Mouse (Mus musculus) spleen, adult 2 months (tissue): ENCODE data around the gene Impg1. TPM values are rescaled to one million over a fixed set of nuclear protein-coding genes. Genes with fewer than 3 reads are reported as not detected.

Source experiments
- DNase-seq, 2 experiments: peaks; one replicate each; pipeline versions ENCODE4 v3.0.0 to v3.0.0-alpha.2; 2012 to 2021; ENCODE audit warnings: low spot score in 2 of 2, low read depth in 1 of 2
- H3K27ac ChIP-seq: fragments of 200-500 bp; 2 replicates; pipeline ENCODE4 v1.5.1; 2012; ENCODE audit warnings: low read length, inconsistent platforms; ENCODE audit not compliant: insufficient read depth
- H3K27me3 ChIP-seq: fragments of 200-500 bp; 2 replicates; pipeline ENCODE4 v1.6.1; 2012; ENCODE audit warnings: mild to moderate bottlenecking, moderate library complexity, low read length, inconsistent platforms; ENCODE audit not compliant: control insufficient read depth, insufficient read depth
- H3K36me3 ChIP-seq: fragments of 200-500 bp; 2 replicates; pipeline ENCODE4 v1.6.1; 2012; ENCODE audit warnings: mild to moderate bottlenecking, low read length, inconsistent platforms; ENCODE audit not compliant: control insufficient read depth, insufficient read depth
- H3K4me1 ChIP-seq: fragments of 200-500 bp; 2 replicates; pipeline ENCODE4 v1.6.1; 2011; ENCODE audit warnings: inconsistent platforms; ENCODE audit not compliant: control insufficient read depth, insufficient read depth, insufficient read length
- H3K4me3 ChIP-seq: fragments of 200-500 bp; 2 replicates; pipeline ENCODE4 v1.5.1; 2011; ENCODE audit warnings: mild to moderate bottlenecking, inconsistent platforms; ENCODE audit not compliant: insufficient read depth, insufficient read length; ENCODE audit errors: extremely low read depth
- CTCF ChIP-seq: fragments of 200-500 bp; IDR thresholded peaks from 2 replicates; pipeline ENCODE4 v1.5.1; 2011; ENCODE audit warnings: mild to moderate bottlenecking, inconsistent platforms; ENCODE audit not compliant: insufficient read depth, insufficient read length, insufficient replicate concordance; ENCODE audit errors: extremely low read depth
- POLR2A ChIP-seq: fragments of 200-500 bp; IDR thresholded peaks from 2 replicates; pipeline ENCODE4 v1.6.1; 2011; ENCODE audit warnings: low read depth, low read length, inconsistent platforms
- WGBS: fragments of 180-500 bp; shearing (Covaris S2); methylation state at CpG from one replicate; pipeline ENCODE4 v1.1.7; 2018; 5-methylcytosine and 5-hydroxymethylcytosine counted together
- polyA plus RNA-seq: library from polyadenylated mRNA; depleted of rRNA; stranded (reverse); fragments of >200 nt; gene quantifications from 2 replicates; pipeline ENCODE4 v1.2.3, GENCODE M21; 2012; rRNA removed

Gene Impg1
- not detected in 2 replicates for polyA plus RNA-seq

DNA sequence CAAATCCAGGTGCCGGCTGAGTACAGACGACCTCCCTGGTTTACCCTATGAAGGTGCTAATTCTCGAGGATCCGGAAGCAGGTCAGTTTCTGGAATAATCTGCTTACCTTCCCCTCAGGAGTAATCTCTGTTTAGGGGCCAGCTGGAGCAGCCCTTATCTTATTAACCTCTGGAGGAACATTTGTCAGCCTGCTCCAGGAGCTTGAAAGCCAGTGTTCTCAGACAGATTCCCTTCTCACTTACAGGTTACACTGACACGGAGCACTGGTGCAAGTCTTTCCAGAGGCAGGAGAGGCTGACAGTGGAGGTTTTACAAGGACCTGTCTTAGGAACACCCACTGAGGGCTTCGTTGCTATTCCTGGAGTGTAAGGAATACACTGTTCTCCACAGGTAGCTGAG lies at the start of gene Impg1:
Gene Impg1, minus strand, starts transcription at position 101 of the 400 bp plus-strand sequence.
- TF ChIP-seq CTCF (no peak), POLR2A (no peak)
- DNase-seq = no peak
- no peak within 1 kb of the TSS for H3K4me3 ChIP-seq
- H3K27ac ChIP-seq = no peak within 1 kb of the TSS
- WGBS = 84% methylated on average over 6 of the region's 6 CpGs
- no peaks in the 10 kb centered on the region for H3K27me3 ChIP-seq
- no peaks in the 10 kb centered on the region for H3K4me1 ChIP-seq
- H3K36me3 ChIP-seq = no peaks in the 10 kb centered on the region

DNA sequence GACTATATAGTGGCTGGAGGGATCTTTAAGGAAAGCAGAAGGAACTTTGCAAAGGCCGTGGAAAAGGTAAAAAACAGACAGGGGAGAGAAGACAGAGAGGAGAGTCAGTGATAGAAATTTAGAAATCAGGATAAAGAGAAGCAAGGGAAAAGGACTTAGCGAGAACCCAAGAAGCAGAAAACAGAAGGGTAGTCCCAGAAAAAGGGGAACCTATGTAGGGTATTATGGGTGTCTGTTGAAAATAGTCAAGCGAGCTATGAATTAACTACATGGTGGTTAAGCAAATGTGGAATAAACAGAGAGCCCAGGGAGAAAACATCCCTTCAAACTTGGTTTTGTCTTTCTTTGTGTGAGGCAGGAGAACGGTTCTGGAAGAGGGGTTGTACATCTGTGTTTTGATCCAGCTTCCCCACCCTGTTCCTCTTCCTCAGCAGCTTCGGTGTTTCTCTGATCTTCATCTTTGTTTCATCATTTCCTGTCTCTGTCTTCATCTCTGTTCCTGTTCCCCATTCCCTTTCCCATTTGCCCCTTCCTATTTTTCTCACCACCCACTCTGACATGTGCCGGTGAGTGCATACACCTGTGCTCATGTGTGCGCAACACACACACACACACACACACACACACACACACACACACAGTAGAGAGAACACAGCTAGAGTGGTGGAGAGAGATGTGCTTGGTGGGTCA lies 44.3 kb upstream of the Impg1 start:
- H3K4me3 ChIP-seq = no peak overlapping the region
- H3K4me1 ChIP-seq = no peaks in the 10 kb centered on the region
- H3K36me3 ChIP-seq = no peaks in the 10 kb centered on the region
- no peak for DNase-seq
- TF ChIP-seq POLR2A (no peak), CTCF (no peak)
- 50% methylated on average over 7 of the region's 7 CpGs for WGBS
- H3K27me3 ChIP-seq = no peaks in the 10 kb centered on the region
- H3K27ac ChIP-seq = no peak overlapping the region

GRCm38 (mm10) chr9:80504496-80505012 lies 39.3 kb upstream of the Impg1 start:
- WGBS = 62% methylated on average over 2 of the region's 2 CpGs
- no peaks in the 10 kb centered on the region for H3K27me3 ChIP-seq
- H3K4me3 ChIP-seq = no peak overlapping the region
- DNase-seq = no peak
- H3K36me3 ChIP-seq = no peaks in the 10 kb centered on the region
- no peak overlapping the region for H3K27ac ChIP-seq
- TF ChIP-seq POLR2A = no peak
- H3K4me1 ChIP-seq = no peaks in the 10 kb centered on the region

DNA sequence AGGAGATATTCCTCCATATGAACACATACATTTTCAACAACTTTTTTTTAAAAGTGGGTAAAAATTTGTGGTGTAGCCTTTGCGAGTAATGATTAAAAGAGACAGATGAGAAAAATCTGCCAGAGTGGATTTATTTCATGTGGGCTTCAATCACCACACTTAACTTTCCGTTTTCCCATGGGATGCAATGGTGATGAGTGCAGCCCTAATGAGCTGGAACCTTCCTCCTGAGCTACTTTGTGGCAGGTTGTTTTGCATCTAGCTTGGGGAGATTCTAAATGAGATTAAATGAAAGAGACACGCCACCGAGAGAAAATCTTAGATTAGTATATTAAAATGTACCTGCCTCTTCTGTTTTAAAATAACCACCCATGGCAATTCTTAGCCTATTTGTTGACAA lies 26.3 kb upstream of the Impg1 start:
- WGBS = 86% methylated on average over 4 of the region's 4 CpGs
- H3K27me3 ChIP-seq = no peaks in the 10 kb centered on the region
- H3K4me1 ChIP-seq = no peaks in the 10 kb centered on the region
- no peaks in the 10 kb centered on the region for H3K36me3 ChIP-seq
- H3K4me3 ChIP-seq = no peak overlapping the region
- TF ChIP-seq POLR2A = no peak
- no peak overlapping the region for H3K27ac ChIP-seq
- no peak for DNase-seq

GRCm38 (mm10) chr9:80460420-80460819 lies 4.9 kb downstream of the Impg1 start:
- Histone ChIP-seq H3K4me1 (no peaks in the 10 kb centered on the region), H3K27ac (no peak overlapping the region), H3K4me3 (no peak overlapping the region), H3K36me3 (no peaks in the 10 kb centered on the region), H3K27me3 (no peaks in the 10 kb centered on the region)
- 26% methylated on average over 4 of the region's 4 CpGs for WGBS
- no peak for TF ChIP-seq POLR2A
- no peak for TF ChIP-seq CTCF
- no peak for DNase-seq

DNA sequence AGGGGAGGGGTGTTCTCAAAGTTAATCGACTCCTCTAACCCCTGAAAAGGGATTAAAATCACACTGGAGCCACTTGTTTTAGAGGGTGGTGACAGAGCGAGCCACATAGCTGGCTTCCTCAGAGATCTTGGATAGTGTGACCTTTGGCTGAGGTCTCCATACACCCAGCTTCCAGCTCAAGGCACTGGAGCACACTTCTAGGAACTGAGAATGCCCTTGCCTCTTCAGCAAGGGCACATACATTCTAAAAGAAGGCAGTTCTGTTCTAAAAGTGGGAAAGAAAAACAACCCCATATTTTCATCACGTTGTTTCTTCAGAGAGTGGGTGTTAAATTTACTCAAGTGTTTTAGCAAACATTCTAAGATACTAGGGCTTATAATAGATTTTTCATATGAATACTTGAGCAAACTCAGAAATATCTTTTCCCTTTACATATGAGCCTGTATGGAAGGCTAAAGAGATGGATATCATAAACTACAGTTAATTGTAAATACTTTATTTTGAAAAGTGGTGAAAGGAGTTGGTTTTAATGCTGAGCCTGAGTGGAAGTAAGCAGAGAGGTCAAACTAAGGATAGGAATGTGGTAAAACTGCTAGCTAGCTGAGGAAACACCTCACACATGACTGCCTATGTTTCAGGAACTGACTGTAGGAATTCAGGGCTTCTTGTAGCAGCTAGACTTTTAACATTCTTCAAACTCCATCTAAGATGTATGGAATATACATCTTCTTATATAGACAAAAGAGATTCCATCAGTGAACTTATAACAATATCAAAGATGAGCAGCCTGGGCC lies 14.6 kb downstream of the Impg1 start:
- DNase-seq = no peak
- no peak overlapping the region for H3K27ac ChIP-seq
- no peak overlapping the region for H3K4me3 ChIP-seq
- TF ChIP-seq CTCF = no peak
- TF ChIP-seq POLR2A = no peak
- no peaks in the 10 kb centered on the region for H3K36me3 ChIP-seq
- WGBS = 71% methylated on average over 3 of the region's 3 CpGs
- no peaks in the 10 kb centered on the region for H3K4me1 ChIP-seq
- H3K27me3 ChIP-seq = no peaks in the 10 kb centered on the region
